Mouse (Mus musculus): Measurements from ENCODE around the gene Rnf215.

GRCm38 (mm10) chr11:4134986-4135935 lies at the start of gene Rnf215:
- TF ChIP-seq CTCF (IDR thresholded peaks at IDR 0.05; ENCODE audit: extremely low read depth, insufficient read depth, low read length) (peak; percentile 59), POLR2A (IDR thresholded peaks at IDR 0.05; ENCODE audit: extremely low read depth, insufficient read depth, low read length) (peak; percentile 29; the same call in 1 of the 2 replicates)
